Mouse (Mus musculus) ES-E14 (cell line): ENCODE data around the gene Zfp512b. TPM values are rescaled to one million over a fixed set of nuclear protein-coding genes. Genes with fewer than 3 reads are reported as not detected.

Source experiments
- DNase-seq: peaks from one replicate; pipeline ENCODE4 v3.0.0-alpha.2; 2013; ENCODE audit warnings: low read depth, low spot score
- H3K27ac ChIP-seq: 2 replicates; pipeline ENCODE4 v1.5.1; 2012; ENCODE audit warnings: low read depth, mild to moderate bottlenecking, low read length, moderate library complexity, mixed read lengths; ENCODE audit not compliant: poor library complexity, insufficient read depth, severe bottlenecking
- H3K36me3 ChIP-seq: 2 replicates; pipeline ENCODE4 v1.6.1; 2012; ENCODE audit warnings: mild to moderate bottlenecking, low read length, moderate library complexity, mixed read lengths; ENCODE audit not compliant: control insufficient read depth, poor library complexity, insufficient read depth, severe bottlenecking
- H3K4me1 ChIP-seq, 2 experiments: fragments of 150-350 bp in 1 of 2; sonication (generic) in 1 of 2; 2 replicates each; pipeline ENCODE4 v1.6.1; 2012; ENCODE audit warnings: low read length in 2 of 2, mild to moderate bottlenecking in 1 of 2, mixed read lengths in 1 of 2; ENCODE audit not compliant: control insufficient read depth in 2 of 2, insufficient read depth in 2 of 2, poor library complexity in 1 of 2
- H3K4me3 ChIP-seq, 2 experiments: fragments of 150-350 bp in 1 of 2; sonication (generic) in 1 of 2; 2 replicates each; pipeline ENCODE4 v1.5.1; 2012; ENCODE audit warnings: low read length in 2 of 2, low read depth in 1 of 2, mild to moderate bottlenecking in 1 of 2, mixed read lengths in 1 of 2; ENCODE audit not compliant: insufficient read depth in 1 of 2, poor library complexity in 1 of 2, severe bottlenecking in 1 of 2
- H3K9ac ChIP-seq: 2 replicates; pipeline ENCODE4 v1.6.1; 2012; ENCODE audit warnings: low read depth, mild to moderate bottlenecking, low read length, mixed read lengths; ENCODE audit not compliant: poor library complexity, insufficient read depth, severe bottlenecking
- H3K9me3 ChIP-seq: fragments of 150-350 bp; sonication (generic); 2 replicates; pipeline ENCODE4 v1.6.1; 2012; ENCODE audit warnings: low read depth, mild to moderate bottlenecking, low read length; ENCODE audit not compliant: control insufficient read depth, insufficient read depth
- CHD2 ChIP-seq: IDR thresholded peaks from 2 replicates; pipeline ENCODE4 v1.6.1; 2014; ENCODE audit warnings: mild to moderate bottlenecking, low read depth, low read length, inconsistent platforms
- HCFC1 ChIP-seq: IDR thresholded peaks from 2 replicates; pipeline ENCODE4 v1.6.1; 2012; ENCODE audit warnings: low read length, inconsistent platforms, borderline replicate concordance; ENCODE audit not compliant: insufficient read depth
- MAFK ChIP-seq: IDR thresholded peaks from 2 replicates; pipeline ENCODE4 v1.6.1; 2014; ENCODE audit warnings: mild to moderate bottlenecking, low read depth, low read length, inconsistent platforms; ENCODE audit not compliant: insufficient read depth
- ZC3H11A ChIP-seq: IDR thresholded peaks from 2 replicates; pipeline ENCODE4 v1.6.1; 2012; ENCODE audit warnings: low read depth, mild to moderate bottlenecking, inconsistent platforms, low read length, borderline replicate concordance
- ZNF384 ChIP-seq: IDR thresholded peaks from 2 replicates; pipeline ENCODE4 v1.6.1; 2012; ENCODE audit warnings: low read depth, low read length, inconsistent platforms
- in situ Hi-C, 2 experiments: fragments of 600-800 bp; cut with MboI; formaldehyde crosslinking; loops; one replicate each; pipeline ENCODE4 v1.15.1; 2025; ENCODE audit warnings: low sequenced_read_pairs in 2 of 2, inconsistent platforms in 1 of 2; ENCODE audit not compliant: unreplicated experiment in 2 of 2
- total RNA-seq: library from RNA; depleted of rRNA; stranded (reverse); fragments of 300-350 nt; gene quantifications from 2 replicates; pipeline ENCODE4 v1.2.3, GENCODE M21; 2012; rRNA removed

Zfp512b gene
- 38.2 and 50.7 TPM in 2 replicates for total RNA-seq

GRCm38 (mm10) chr2:181592231-181593041 lies at the start of gene Zfp512b:
Zfp512b (minus strand) TSS chr2:181592803.
- H3K36me3 ChIP-seq, result peaks cover 27% of the 10 kb centered on the region
- in situ Hi-C loops, result no loop called here
- peak within 1 kb of the TSS; percentile 41; the same call in 1 of the 2 replicates for H3K27ac ChIP-seq
- H3K9me3 ChIP-seq, result no peaks in the 10 kb centered on the region
- H3K9ac ChIP-seq, result peak within 1 kb of the TSS; percentile 91
- DNase-seq, result no peak
- H3K4me1 ChIP-seq, result peaks cover 5 to 10% of the 10 kb centered on the region in 2 experiments; a peak in 1 of 4 replicates
- H3K4me3 ChIP-seq, result peak within 1 kb of the TSS; percentile 87 to 97
- TF ChIP-seq HCFC1, result no peak
- peak; percentile 92 for TF ChIP-seq CHD2

GRCm38 (mm10) chr2:181635865-181636264 lies 43.3 kb upstream of the Zfp512b start:
- no peak overlapping the region for H3K4me3 ChIP-seq
- in situ Hi-C loops, result no loop called here
- no peak for DNase-seq
- no peak overlapping the region for H3K27ac ChIP-seq
- H3K36me3 ChIP-seq, result peaks cover 32% of the 10 kb centered on the region
- H3K9ac ChIP-seq, result no peak overlapping the region
- no peaks in the 10 kb centered on the region for H3K9me3 ChIP-seq
- H3K4me1 ChIP-seq, result no peaks in the 10 kb centered on the region
- TF ChIP-seq ZNF384 (no peak), MAFK (no peak), ZC3H11A (no peak), CHD2 (no peak), HCFC1 (no peak)

GRCm38 (mm10) chr2:181632624-181633023 lies 40.0 kb upstream of the Zfp512b start:
- TF ChIP-seq ZC3H11A (no peak), ZNF384 (no peak), MAFK (no peak), CHD2 (no peak), HCFC1 (no peak)
- no peak overlapping the region for H3K27ac ChIP-seq
- peaks cover 0 to 4% of the 10 kb centered on the region in 2 experiments; a peak in 1 of 4 replicates for H3K4me1 ChIP-seq
- in situ Hi-C loops, result no loop called here
- DNase-seq, result no peak
- H3K4me3 ChIP-seq, result no peak overlapping the region
- no peaks in the 10 kb centered on the region for H3K9me3 ChIP-seq
- H3K9ac ChIP-seq, result no peak overlapping the region
- H3K36me3 ChIP-seq, result peaks cover 28% of the 10 kb centered on the region

- H3K9me3 ChIP-seq, result no peaks in the 10 kb centered on the region
- DNase-seq, result no peak
- TF ChIP-seq ZNF384 (peak; percentile 76), HCFC1 (no peak), MAFK (no peak)
- no peak overlapping the region for H3K4me3 ChIP-seq
- H3K4me1 ChIP-seq, result peaks cover 0 to 4% of the 10 kb centered on the region in 2 experiments; a peak in 1 of 4 replicates
- in situ Hi-C loops, result no loop called here
- no peak overlapping the region for H3K27ac ChIP-seq
- no peak overlapping the region for H3K9ac ChIP-seq
- H3K36me3 ChIP-seq, result peaks cover 12% of the 10 kb centered on the region
These were observed 35.9 kb upstream of the Zfp512b start for GRCm38 (mm10) chr2:181628471-181628870.
